Mouse (Mus musculus): ENCODE results near the gene Cyp2c23.

The Cyp2c23 gene

GRCm38 (mm10) chr19:43966481-43966880 is 62.5 kb downstream of the Cyp2c23 start:
- no peak for DNase-seq

- no peak for DNase-seq
Measured at GRCm38 (mm10) chr19:43965496-43966085, 63.4 kb downstream of the Cyp2c23 start.

GRCm38 (mm10) chr19:43962795-43963194 is 66.2 kb downstream of the Cyp2c23 start:
- no peak for DNase-seq

GRCm38 (mm10) chr19:43961185-43961584 is 67.8 kb downstream of the Cyp2c23 start:
- DNase-seq, result no peak

GRCm38 (mm10) chr19:43960014-43960413 is 69.0 kb downstream of the Cyp2c23 start:
- no peak for DNase-seq

- DNase-seq, result peak; percentile 63 to 79
Measured at GRCm38 (mm10) chr19:43959162-43959561, 69.8 kb downstream of the Cyp2c23 start.

- DNase-seq, result no peak
Measured at GRCm38 (mm10) chr19:43957881-43958280, 71.1 kb downstream of the Cyp2c23 start.

GRCm38 (mm10) chr19:43957402-43957801 is 71.6 kb downstream of the Cyp2c23 start:
- DNase-seq, result no peak

GRCm38 (mm10) chr19:43955266-43955665 is 73.7 kb downstream of the Cyp2c23 start:
- DNase-seq, result no peak
